Mouse (Mus musculus) lung, embryonic 15.5 days (tissue): ENCODE measurements at regions not wholly inside any gene's neighbourhood (a gene's known extent, or its start where the extent isn't known, plus 50 kb on each side); places are given as distances from the start of the nearest gene placed in this dataset.

Source experiments
- ATAC-seq: fragments of 200-750 bp; cut with Nextera tagmentation; 2 replicates; pipeline ENCODE4 v1.8.0; 2017; ENCODE audit warnings: moderate number of reproducible peaks, borderline replicate concordance; ENCODE audit not compliant: low FRiP score, low TSS enrichment; ENCODE audit errors: extremely low read depth
- H3K27ac ChIP-seq: fragments of 300-500 bp; sonication (generic); 2 replicates; pipeline ENCODE4 v1.5.1; 2015; ENCODE audit warnings: moderate library complexity, mild to moderate bottlenecking, inconsistent platforms
- H3K27me3 ChIP-seq: fragments of 300-500 bp; sonication (generic); 2 replicates; pipeline ENCODE4 v1.6.1; 2015; ENCODE audit warnings: inconsistent platforms
- H3K36me3 ChIP-seq: fragments of 300-500 bp; sonication (generic); 2 replicates; pipeline ENCODE4 v1.6.1; 2015; ENCODE audit warnings: inconsistent platforms
- H3K4me1 ChIP-seq: fragments of 300-500 bp; sonication (generic); 2 replicates; pipeline ENCODE4 v1.6.1; 2015; ENCODE audit warnings: inconsistent platforms
- H3K4me2 ChIP-seq: fragments of 300-500 bp; sonication (generic); 2 replicates; pipeline ENCODE4 v1.6.1; 2015; ENCODE audit warnings: inconsistent platforms, mild to moderate bottlenecking, moderate library complexity
- H3K4me3 ChIP-seq: fragments of 300-500 bp; sonication (generic); 2 replicates; pipeline ENCODE4 v1.5.1; 2015; ENCODE audit warnings: mild to moderate bottlenecking, inconsistent platforms
- H3K9ac ChIP-seq: fragments of 300-500 bp; sonication (generic); 2 replicates; pipeline ENCODE4 v1.6.1; 2015; ENCODE audit warnings: inconsistent platforms
- H3K9me3 ChIP-seq: fragments of 300-500 bp; sonication (generic); 2 replicates; pipeline ENCODE4 v1.6.1; 2016; ENCODE audit warnings: inconsistent platforms
- WGBS: fragments of 180-500 bp; shearing (Covaris S2); methylation state at CpG from one replicate; pipeline ENCODE4 v1.1.7; 2015; 5-methylcytosine and 5-hydroxymethylcytosine counted together

DNA sequence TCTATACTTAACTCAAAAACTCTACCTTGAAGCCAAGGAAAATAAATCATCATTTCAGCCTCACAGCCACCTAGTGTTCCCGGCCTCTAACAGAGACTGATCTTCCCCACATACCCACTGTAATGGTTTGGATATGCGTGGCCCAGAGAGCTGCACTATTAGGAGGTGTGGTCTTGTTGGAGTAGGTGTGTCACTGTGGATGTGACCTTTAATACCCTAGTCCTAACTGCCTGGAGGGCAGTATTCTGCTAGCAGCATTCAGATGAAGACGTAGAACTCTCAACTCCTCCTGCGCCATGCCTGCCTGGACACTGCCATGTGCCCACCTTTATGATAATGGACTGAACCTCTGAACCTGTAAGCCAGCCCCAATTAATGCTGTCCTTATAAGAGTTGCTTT is 99.0 kb upstream of the Slc44a1 start:
- H3K9ac ChIP-seq = no peak overlapping the region
- no peak overlapping the region for H3K4me3 ChIP-seq
- no peaks in the 10 kb centered on the region for H3K36me3 ChIP-seq
- no peak overlapping the region for H3K4me2 ChIP-seq
- peaks cover 16% of the 10 kb centered on the region for H3K4me1 ChIP-seq
- H3K9me3 ChIP-seq = no peaks in the 10 kb centered on the region
- H3K27ac ChIP-seq = no peak overlapping the region
- WGBS = 95% methylated on average over 4 of the region's 4 CpGs
- no peak for ATAC-seq
- no peaks in the 10 kb centered on the region; the same call in 1 of the 2 replicates for H3K27me3 ChIP-seq

DNA sequence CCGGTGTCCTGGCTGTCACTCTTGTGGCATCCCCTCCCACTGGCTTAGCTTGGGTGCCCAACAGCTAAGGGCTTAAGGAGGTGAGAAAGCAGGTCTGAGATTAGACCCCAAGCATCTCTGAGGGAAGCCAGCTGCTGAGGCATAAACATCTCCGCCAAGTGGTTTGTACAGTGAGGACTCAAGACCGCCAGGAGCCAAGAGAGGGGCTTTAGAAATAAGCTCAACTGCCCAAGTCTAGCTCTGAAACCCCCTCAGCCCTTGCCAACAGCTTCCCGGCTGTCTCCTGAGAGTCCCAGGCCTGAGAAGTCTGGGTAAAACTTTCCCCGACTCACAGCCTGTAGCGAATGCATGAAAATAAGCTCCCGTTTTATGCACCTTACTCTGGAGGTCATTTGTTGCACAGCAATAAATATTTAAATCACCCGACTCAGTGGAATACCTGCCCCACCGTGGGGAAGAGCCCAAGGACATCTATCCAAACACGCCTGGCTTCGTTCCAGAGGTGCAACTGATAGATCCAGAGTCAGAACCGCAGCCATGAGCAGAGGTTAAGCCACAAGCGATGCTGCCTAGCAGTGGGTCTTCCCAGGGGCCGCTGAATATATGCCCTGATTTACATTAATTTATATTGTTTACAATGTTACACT is 100.1 kb upstream of the Slc44a1 start:
- peak; percentile 67; the same call in 1 of the 2 replicates for ATAC-seq
- 49% methylated on average over 13 of the region's 14 CpGs for WGBS
- H3K9ac ChIP-seq = no peak overlapping the region
- H3K27ac ChIP-seq = 0 out of 2 replicates have a peak overlapping the region, but pooled peaks have one; percentile 14
- H3K4me1 ChIP-seq = peaks cover 16% of the 10 kb centered on the region
- H3K4me2 ChIP-seq = no peak overlapping the region
- H3K27me3 ChIP-seq = no peaks in the 10 kb centered on the region; the same call in 1 of the 2 replicates
- H3K4me3 ChIP-seq = no peak overlapping the region
- H3K9me3 ChIP-seq = no peaks in the 10 kb centered on the region
- H3K36me3 ChIP-seq = no peaks in the 10 kb centered on the region

DNA sequence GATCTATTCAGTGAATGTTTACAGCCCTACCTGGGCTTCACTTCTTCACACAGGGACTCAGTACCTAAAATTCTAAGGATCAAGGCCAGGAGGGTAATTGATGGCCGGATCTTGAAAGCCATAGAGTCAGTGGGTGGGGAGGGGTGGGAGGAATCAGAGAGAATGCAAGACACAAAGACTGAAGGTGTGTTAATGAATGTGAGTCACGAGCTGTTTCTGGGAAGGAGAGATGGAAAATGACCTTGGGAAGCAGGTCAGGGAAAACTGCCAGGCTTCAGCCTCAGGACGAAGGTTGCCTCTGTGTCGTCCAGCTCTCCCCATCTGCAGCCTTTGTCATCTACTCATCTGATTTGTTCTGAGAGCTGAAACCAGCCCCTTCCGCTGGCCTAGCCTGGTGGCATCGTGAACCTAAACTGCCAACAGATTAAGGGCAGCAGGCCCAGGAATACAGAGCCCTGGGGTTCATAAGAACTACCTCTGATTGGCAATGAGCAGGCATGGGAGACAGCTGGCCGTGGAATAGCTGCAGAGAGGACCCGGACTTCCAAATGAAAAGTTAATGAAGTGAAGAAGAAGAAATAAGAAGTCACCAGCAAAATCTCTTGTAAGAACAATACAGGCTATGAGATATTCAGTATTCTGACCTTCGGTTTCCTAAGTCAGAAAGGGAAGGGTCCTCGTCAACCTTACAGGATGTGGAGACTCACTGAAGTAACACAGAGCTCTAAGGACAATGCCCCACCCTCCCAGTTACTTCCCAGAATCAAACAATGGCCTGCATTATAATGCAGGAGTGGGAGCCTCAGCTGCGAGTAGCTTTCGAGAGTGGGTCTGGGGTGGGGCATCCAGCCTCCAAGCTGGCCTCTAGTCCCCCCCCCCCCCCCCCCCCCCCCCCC is 100.8 kb upstream of the Slc44a1 start:
- no peaks in the 10 kb centered on the region; the same call in 1 of the 2 replicates for H3K27me3 ChIP-seq
- 42% methylated on average over 12 of the region's 12 CpGs for WGBS
- H3K4me2 ChIP-seq = no peak overlapping the region
- no peak for ATAC-seq
- no peak overlapping the region for H3K27ac ChIP-seq
- no peaks in the 10 kb centered on the region for H3K36me3 ChIP-seq
- H3K4me1 ChIP-seq = peaks cover 16% of the 10 kb centered on the region
- H3K9ac ChIP-seq = no peak overlapping the region
- no peak overlapping the region for H3K4me3 ChIP-seq
- no peaks in the 10 kb centered on the region for H3K9me3 ChIP-seq

DNA sequence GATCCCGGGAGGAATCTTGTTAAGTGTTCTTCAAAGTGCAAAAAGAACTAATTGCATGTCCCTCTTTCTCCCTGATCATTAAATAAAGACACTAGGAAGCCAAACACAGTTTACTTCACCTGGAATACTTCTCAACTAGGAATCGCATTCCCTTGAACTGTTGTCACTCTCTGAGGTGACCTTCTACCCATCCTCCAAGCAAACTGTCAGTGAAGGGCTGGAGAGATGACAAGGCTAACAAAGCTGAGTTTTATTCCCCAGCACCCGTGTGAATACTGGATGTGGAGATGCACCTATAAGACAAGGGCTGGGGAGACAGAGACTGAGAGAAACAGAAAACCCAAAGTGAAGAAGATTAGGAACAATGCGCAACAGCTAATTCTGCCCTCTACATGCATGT is 101.7 kb upstream of the Slc44a1 start:
- Histone ChIP-seq H3K9ac (no peak overlapping the region), H3K36me3 (no peaks in the 10 kb centered on the region), H3K4me1 (peaks cover 16% of the 10 kb centered on the region), H3K27me3 (no peaks in the 10 kb centered on the region; the same call in 1 of the 2 replicates), H3K4me2 (no peak overlapping the region), H3K4me3 (no peak overlapping the region), H3K27ac (no peak overlapping the region), H3K9me3 (no peaks in the 10 kb centered on the region)
- WGBS = 55% methylated on average over 4 of the region's 4 CpGs
- ATAC-seq = no peak

DNA sequence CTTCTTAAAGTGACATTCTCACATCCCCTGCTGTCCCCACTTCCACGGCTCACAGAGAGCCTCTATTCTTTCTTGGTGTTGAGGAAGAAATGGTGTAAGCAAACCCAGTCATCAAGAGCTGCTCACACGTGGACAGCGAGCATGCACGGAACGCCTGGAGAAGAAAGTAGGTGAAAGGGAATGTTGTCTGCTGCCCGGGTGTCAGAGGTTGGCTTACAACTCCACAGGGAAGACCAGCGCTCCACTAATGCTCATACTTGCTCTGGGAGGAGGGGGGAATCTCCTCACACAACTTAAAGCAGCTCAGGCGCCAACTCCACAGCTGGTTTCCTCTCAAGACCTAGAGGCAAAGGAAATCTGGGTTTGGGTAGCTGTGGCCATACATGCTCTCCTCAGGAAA is 102.4 kb upstream of the Slc44a1 start:
- H3K27ac ChIP-seq = no peak overlapping the region
- WGBS = 14% methylated on average over 8 of the region's 8 CpGs

DNA sequence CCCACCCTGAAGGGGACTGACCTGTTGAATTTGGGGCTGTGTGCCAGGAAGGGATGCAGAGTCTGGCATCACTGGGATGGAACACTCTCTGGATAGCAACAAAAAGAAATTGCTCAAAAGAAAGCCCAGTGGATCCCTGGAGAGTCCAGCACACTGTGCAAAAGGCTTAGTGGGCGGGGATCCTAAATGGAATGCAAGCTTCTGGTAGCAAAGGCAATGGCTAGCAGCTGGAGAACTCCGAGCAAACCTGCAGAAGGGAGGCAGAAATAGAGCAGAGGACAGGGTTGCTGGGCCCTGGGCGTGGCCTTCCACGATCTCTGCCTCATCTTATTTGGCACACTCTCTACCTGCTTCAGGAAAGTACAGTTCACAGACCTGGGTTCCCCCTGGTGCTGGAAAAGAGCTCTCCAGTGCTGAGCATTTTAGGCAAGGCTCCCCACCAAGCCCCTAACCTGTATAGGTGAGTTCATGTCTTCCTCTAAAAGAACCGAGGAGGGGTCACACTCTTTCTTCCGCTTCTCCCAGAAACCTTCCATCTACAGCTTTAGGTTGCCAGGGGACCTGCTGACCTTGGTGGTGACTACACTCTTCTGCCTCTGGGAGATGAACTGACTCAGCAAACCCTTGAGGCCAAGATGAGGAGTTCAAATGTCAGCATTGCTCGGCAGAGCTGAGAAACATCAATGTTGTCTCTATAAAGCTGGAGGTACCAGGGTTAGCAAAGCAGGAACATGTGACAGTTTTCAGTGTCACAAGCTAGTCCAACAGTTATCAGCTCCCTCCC is 112.6 kb upstream of the Slc44a1 start:
- Histone ChIP-seq H3K9ac (no peak overlapping the region), H3K36me3 (no peaks in the 10 kb centered on the region), H3K27me3 (no peaks in the 10 kb centered on the region), H3K9me3 (no peaks in the 10 kb centered on the region), H3K4me1 (no peaks in the 10 kb centered on the region), H3K4me2 (no peak overlapping the region), H3K4me3 (no peak overlapping the region), H3K27ac (no peak overlapping the region)
- ATAC-seq = no peak
- WGBS = 61% methylated on average over 7 of the region's 7 CpGs

More for the DNA sequence above, 102.4 kb upstream of the Slc44a1 start:
- Histone ChIP-seq H3K4me1 (peaks cover 16% of the 10 kb centered on the region), H3K4me3 (no peak overlapping the region), H3K9me3 (no peaks in the 10 kb centered on the region), H3K4me2 (no peak overlapping the region), H3K27me3 (no peaks in the 10 kb centered on the region; the same call in 1 of the 2 replicates), H3K9ac (no peak overlapping the region), H3K36me3 (no peaks in the 10 kb centered on the region)
- peak; percentile 19; the same call in 1 of the 2 replicates for ATAC-seq

DNA sequence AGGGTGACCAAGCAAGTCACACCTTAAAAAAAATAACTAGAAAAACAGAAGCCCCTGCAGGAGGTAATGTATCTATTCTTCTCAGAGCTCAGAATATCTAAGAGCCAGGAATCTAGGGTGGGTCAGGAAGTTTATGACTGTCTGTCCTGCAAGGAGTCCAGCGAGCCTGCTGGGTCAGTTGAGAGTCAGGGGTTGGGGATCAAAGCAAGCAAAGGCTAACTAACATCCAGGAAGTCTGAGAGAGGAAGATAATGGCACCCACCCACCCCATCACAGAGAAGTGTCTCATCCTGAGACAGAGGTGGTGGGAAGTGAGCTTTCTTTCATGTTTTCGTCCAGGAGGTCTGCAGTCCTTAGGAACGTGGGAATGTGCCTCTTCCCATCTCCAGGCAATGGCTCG is 116.4 kb upstream of the Slc44a1 start:
- no peak overlapping the region for H3K9ac ChIP-seq
- H3K4me2 ChIP-seq = no peak overlapping the region
- H3K9me3 ChIP-seq = no peaks in the 10 kb centered on the region
- H3K4me1 ChIP-seq = no peaks in the 10 kb centered on the region; the same call in 1 of the 2 replicates
- H3K27me3 ChIP-seq = no peaks in the 10 kb centered on the region
- 61% methylated on average over 4 of the region's 4 CpGs for WGBS
- no peak for ATAC-seq
- no peak overlapping the region for H3K27ac ChIP-seq
- H3K4me3 ChIP-seq = no peak overlapping the region
- no peaks in the 10 kb centered on the region for H3K36me3 ChIP-seq

DNA sequence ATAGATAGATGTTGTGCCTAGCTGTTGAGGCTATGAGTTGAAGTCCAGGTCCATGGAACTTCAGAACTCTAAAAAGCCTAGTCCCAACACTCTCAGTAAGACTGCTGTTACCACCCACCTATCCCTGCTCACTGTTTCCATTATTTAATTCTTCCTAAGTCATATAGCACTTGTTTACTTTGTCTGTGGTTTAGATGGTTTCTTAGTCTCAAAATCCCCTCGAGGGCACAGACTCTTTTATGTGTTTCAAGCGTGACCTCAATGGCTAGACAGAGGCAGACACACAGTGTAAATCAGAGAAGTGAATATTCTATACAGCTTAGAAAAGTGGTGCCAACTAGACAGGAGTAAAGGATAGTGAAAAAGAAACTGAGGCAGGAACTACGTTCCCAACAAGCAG is 117.0 kb upstream of the Slc44a1 start:
- no peak for ATAC-seq
- no peak overlapping the region for H3K27ac ChIP-seq
- H3K9me3 ChIP-seq = no peaks in the 10 kb centered on the region
- no peaks in the 10 kb centered on the region for H3K36me3 ChIP-seq
- WGBS = 60% methylated on average over 3 of the region's 3 CpGs
- no peak overlapping the region for H3K4me3 ChIP-seq
- H3K4me1 ChIP-seq = peaks cover 6% of the 10 kb centered on the region
- no peak overlapping the region for H3K9ac ChIP-seq
- no peaks in the 10 kb centered on the region for H3K27me3 ChIP-seq
- no peak overlapping the region for H3K4me2 ChIP-seq

DNA sequence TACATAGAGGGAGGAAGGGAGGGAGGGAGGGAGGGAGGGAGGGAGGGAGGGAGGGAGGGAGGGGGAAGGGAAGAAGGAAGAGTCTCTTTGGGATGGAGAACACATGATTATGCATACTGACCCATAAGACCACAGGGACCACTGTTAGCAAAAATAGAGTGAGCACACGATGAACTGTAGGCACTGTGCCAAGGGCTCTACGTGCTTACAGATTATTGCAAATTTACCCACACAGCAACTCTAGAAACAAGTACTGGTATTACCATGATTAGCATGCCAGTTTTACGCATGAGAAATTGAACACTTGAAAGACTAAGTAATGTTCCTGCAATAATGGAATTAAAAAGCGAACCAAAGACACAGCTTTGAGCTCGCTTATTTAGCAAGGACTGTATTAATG is 117.7 kb upstream of the Slc44a1 start:
- Histone ChIP-seq H3K9me3 (no peaks in the 10 kb centered on the region), H3K27ac (no peak overlapping the region), H3K4me3 (no peak overlapping the region), H3K27me3 (no peaks in the 10 kb centered on the region), H3K4me2 (no peak overlapping the region), H3K4me1 (peaks cover 13% of the 10 kb centered on the region), H3K9ac (no peak overlapping the region), H3K36me3 (no peaks in the 10 kb centered on the region)
- 65% methylated on average over 5 of the region's 5 CpGs for WGBS
- no peak for ATAC-seq

DNA sequence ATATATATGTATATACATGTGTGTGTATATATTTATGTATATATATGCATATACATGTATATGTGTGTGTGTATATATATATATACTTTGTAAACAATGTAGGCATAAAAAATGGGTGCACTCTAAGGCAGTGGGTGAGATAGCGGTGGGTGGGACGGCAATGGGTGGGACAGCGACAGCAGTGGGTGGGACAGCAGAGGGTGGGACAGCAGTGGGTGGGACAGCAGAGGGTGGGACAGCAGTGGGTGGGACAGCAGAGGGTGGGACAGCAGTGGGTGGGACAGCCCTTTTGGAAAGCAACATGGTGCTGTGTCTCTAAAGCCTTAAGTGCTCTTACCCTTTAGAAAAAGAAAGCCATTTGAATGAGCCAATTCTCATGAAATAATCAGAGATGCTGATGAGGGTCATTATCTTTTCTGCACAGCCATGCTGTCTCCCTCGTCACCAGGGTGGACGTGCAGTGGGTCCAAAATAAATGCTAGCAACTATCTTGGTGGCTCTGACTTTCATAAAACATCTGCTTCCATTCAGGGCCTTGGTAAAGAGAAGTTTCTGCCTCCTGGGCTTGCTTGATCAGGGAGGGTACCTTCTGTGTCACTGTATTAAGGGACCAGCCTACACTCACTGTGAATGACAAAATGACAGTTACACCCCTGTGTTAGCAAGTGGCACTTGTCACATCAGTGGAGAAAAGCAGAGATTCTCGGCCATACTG is 119.3 kb upstream of the Slc44a1 start:
- no peak for ATAC-seq
- WGBS = 84% methylated on average over 6 of the region's 6 CpGs

DNA sequence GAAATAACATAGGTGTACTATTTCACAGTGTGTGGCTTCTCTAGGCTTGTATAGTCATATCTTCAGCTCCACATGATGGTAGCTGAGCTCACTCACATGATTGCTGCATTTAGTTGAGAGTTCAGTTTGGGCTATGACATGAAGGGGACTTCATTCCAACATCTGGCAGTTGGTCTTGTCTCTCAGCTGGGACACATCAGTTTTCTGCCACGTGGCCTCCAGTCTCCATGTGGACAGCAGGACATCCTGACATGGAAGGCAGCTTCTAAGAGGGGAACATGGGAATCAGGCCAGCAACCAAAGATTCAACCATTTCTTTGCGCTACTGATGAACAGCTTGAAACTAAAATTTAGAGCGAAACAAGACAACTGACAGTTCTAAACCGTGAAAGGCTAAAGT is 121.2 kb upstream of the Slc44a1 start:
- Histone ChIP-seq H3K27me3 (no peaks in the 10 kb centered on the region), H3K4me1 (peaks cover 48% of the 10 kb centered on the region), H3K27ac (peak overlapping the region; percentile 42; the same call in 1 of the 2 replicates), H3K36me3 (no peaks in the 10 kb centered on the region), H3K9ac (no peak overlapping the region), H3K4me2 (no peak overlapping the region), H3K9me3 (no peaks in the 10 kb centered on the region), H3K4me3 (no peak overlapping the region)
- WGBS = 50% methylated on average over 4 of the region's 4 CpGs
- no peak; the same call in 1 of the 2 replicates for ATAC-seq

More for the DNA sequence above, 119.3 kb upstream of the Slc44a1 start:
- Histone ChIP-seq H3K27me3 (no peaks in the 10 kb centered on the region), H3K4me2 (no peak overlapping the region), H3K4me1 (peaks cover 29% of the 10 kb centered on the region), H3K36me3 (no peaks in the 10 kb centered on the region), H3K9me3 (no peaks in the 10 kb centered on the region), H3K4me3 (no peak overlapping the region), H3K9ac (no peak overlapping the region), H3K27ac (no peak overlapping the region)
